Mouse (Mus musculus): ENCODE data around the gene Alpk1. TPM values are rescaled to one million over a fixed set of nuclear protein-coding genes. Genes with fewer than 3 reads are reported as not detected.

Gene Alpk1
- polyA plus RNA-seq, 1 experiment from 2014 or later: 0.80 TPM

DNA sequence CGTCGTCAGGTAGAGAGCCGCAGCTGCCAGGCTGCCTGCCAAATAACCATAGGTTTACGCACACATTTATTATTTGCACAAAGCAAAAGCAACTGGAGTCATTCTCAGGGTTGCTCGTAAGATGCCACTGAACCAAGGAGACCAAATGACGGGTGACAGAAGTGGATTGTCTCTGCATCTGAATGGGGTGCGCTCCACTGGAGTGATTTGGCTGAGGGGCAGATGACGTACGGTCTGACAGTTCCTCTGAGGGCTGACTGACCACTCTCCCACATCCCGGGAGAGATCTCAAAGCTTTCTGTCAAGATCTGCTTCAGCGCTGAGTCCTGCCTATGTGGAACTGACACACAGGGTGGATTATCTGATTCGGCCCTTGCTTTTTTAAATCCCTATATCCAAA lies 24.7 kb upstream of the Alpk1 start:
- ATAC-seq (ENCODE audit: low FRiP score, low read depth): no peak
- Histone ChIP-seq H3K4me3 (no peak overlapping the region), H3K36me3 (peaks cover 41% of the 10 kb centered on the region), H3K4me2 (replicated peaks) (no peak overlapping the region), H3K27me3 (no peaks in the 10 kb centered on the region), H3K9ac (no peak overlapping the region), H3K9me3 (no peaks in the 10 kb centered on the region), H3K4me1 (no peaks in the 10 kb centered on the region; the same call in 1 of the 2 replicates), H3K27ac (no peak overlapping the region)
- WGBS: 77% methylated on average over 12 of the region's 12 CpGs

DNA sequence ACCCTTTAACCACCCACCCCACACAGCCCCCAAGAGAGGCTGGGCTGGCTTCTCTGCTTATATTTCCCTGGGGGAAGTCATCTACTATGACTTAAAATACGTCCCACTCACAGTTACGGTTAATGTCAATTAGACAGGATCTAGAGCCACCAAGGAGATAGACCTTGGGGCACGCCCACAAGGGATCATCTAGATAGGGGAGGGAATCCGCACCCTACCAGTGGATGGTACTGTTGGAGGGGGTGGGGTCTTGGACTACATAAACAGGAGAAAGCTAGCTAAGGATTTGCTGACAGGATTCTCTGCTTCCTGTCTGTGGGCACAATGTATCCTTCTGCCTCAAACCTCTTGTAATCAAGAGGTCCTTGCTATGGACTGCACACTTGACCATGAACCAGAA lies 24.1 kb upstream of the Alpk1 start:
- Histone ChIP-seq H3K4me2 (replicated peaks) (no peak overlapping the region), H3K4me1 (no peaks in the 10 kb centered on the region; the same call in 1 of the 2 replicates), H3K27ac (no peak overlapping the region), H3K9ac (no peak overlapping the region), H3K9me3 (no peaks in the 10 kb centered on the region), H3K27me3 (no peaks in the 10 kb centered on the region), H3K4me3 (no peak overlapping the region), H3K36me3 (peaks cover 35% of the 10 kb centered on the region)
- ATAC-seq (ENCODE audit: low FRiP score, low read depth): no peak
- WGBS: 86% methylated on average over 4 of the region's 4 CpGs

GRCm38 (mm10) chr3:127802814-127803213 lies 22.5 kb upstream of the Alpk1 start:
- H3K9ac ChIP-seq: no peak overlapping the region
- no peak for ATAC-seq (ENCODE audit: low FRiP score, low read depth)
- no peak overlapping the region for H3K4me2 ChIP-seq (replicated peaks)
- no peak overlapping the region for H3K4me3 ChIP-seq
- no peaks in the 10 kb centered on the region for H3K9me3 ChIP-seq
- WGBS: 48% methylated on average over 8 of the region's 8 CpGs
- peaks cover 19% of the 10 kb centered on the region for H3K36me3 ChIP-seq
- H3K4me1 ChIP-seq: no peaks in the 10 kb centered on the region; the same call in 1 of the 2 replicates
- no peaks in the 10 kb centered on the region for H3K27me3 ChIP-seq
- H3K27ac ChIP-seq: no peak overlapping the region

DNA sequence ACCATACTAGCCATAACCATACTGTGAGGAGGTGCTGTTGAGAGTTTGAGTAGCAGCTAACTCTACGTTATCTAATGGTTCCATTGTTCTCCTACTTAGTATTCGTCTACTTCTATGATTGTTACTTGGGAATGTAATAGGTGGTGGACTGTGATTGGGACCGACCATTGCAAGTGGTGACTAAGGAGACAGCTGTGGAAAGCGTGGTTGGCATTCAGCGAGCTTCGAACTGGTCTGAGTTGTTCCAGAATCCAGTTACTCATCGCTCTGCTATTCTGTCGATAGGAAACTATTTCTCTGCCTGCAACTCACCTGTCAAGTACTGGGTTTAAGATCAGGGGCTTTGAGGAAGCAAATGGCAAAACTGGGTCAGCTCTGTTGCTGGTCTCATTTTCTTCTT lies 20.8 kb upstream of the Alpk1 start:
- Histone ChIP-seq H3K4me2 (replicated peaks) (no peak overlapping the region), H3K36me3 (peaks cover 9% of the 10 kb centered on the region), H3K9me3 (no peaks in the 10 kb centered on the region), H3K4me1 (no peaks in the 10 kb centered on the region; the same call in 1 of the 2 replicates), H3K4me3 (no peak overlapping the region), H3K9ac (no peak overlapping the region), H3K27ac (no peak overlapping the region), H3K27me3 (no peaks in the 10 kb centered on the region)
- WGBS: 93% methylated on average over 8 of the region's 8 CpGs
- ATAC-seq (ENCODE audit: low FRiP score, low read depth): no peak

GRCm38 (mm10) chr3:127796271-127796670 lies 15.9 kb upstream of the Alpk1 start:
- ATAC-seq (ENCODE audit: low FRiP score, low read depth): no peak
- 92% methylated on average over 7 of the region's 7 CpGs for WGBS
- Histone ChIP-seq H3K4me1 (peaks cover 1% of the 10 kb centered on the region), H3K27ac (no peak overlapping the region), H3K27me3 (peaks cover 7% of the 10 kb centered on the region), H3K9ac (no peak overlapping the region), H3K4me2 (replicated peaks) (no peak overlapping the region), H3K4me3 (no peak overlapping the region), H3K9me3 (no peaks in the 10 kb centered on the region), H3K36me3 (no peaks in the 10 kb centered on the region)

- Histone ChIP-seq H3K36me3 (no peaks in the 10 kb centered on the region), H3K4me3 (no peak overlapping the region), H3K9ac (no peak overlapping the region), H3K9me3 (no peaks in the 10 kb centered on the region), H3K27ac (no peak overlapping the region), H3K4me1 (peaks cover 6% of the 10 kb centered on the region), H3K4me2 (replicated peaks) (no peak overlapping the region), H3K27me3 (peaks cover 8% of the 10 kb centered on the region)
- 92% methylated on average over 3 of the region's 3 CpGs for WGBS
- no peak for ATAC-seq (ENCODE audit: low FRiP score, low read depth)
These were observed 15.4 kb upstream of the Alpk1 start for GRCm38 (mm10) chr3:127795762-127796161.

DNA sequence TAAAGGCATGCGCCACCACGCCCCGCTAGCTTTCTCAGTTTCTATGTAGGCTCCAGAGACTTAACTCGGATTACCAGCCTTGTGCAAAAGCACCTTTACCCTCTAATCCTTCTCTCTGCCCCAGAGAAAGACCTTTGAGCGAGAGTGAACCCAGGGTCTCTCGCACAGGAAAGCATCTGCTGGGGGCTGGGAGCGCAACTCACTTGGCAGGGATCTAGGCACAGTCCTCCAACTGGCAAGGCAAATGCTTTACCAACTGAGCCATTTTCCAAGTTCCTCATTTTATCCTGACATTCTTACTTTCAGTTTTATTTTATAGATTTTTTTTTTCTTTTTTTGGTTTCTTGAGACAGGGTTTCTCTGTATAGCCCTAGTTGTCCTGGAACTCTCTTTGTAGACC lies 12.7 kb upstream of the Alpk1 start:
- Histone ChIP-seq H3K9me3 (no peaks in the 10 kb centered on the region), H3K4me1 (peaks cover 16% of the 10 kb centered on the region), H3K27me3 (peaks cover 27% of the 10 kb centered on the region), H3K9ac (no peak overlapping the region), H3K4me2 (replicated peaks) (no peak overlapping the region), H3K4me3 (no peak overlapping the region), H3K36me3 (no peaks in the 10 kb centered on the region), H3K27ac (no peak overlapping the region)
- no peak for ATAC-seq (ENCODE audit: low FRiP score, low read depth)
- 81% methylated on average over 7 of the region's 7 CpGs for WGBS

DNA sequence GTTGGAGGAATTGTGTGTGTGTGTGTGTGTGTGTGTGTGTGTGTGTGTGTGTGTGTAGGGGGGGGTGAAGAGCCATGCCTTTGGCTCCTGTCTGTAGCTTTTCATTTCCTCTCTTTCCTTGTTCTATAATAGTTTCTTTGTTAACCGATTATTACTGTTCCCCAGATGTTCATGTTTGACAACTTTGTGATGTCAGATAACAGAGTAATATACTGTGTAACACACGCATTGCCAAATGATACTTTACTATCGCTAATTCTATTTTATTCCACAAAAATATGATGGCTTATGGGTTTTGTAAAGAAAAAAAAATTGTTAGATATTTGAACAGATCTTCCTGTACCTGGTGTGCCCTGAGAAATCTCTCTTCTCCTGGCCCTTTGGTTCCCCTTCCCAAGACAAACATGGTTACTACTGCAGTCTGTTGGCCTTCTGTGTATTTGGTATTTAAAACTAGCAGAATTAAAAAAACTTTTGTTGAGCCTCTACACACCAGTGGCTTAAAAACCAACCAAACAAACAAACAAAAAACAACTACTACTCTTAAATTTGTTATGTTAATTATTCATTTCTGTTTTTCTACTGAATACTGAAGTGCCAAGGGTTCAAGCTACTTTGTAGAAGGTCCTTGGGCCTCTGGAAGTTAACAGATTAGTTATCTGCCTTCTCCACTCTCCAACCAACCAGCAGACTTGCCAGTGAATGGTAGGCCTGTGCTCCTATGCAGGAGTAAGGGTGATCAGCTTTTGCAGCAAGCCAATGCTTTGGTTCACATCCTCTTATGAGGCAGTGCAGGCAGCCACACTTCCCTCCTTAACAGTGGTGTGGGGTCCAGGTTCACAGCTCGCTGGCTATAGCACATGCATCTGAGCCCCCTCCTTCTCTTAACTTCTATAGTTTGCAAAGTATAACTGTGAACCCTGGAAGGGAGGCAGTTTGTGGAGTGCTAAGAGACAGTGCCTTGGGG lies 11.6 kb upstream of the Alpk1 start:
- WGBS: 49% methylated on average over 4 of the region's 4 CpGs
- peak overlapping the region; percentile 98; the same call in 1 of the 2 replicates for H3K4me2 ChIP-seq (replicated peaks)

DNA sequence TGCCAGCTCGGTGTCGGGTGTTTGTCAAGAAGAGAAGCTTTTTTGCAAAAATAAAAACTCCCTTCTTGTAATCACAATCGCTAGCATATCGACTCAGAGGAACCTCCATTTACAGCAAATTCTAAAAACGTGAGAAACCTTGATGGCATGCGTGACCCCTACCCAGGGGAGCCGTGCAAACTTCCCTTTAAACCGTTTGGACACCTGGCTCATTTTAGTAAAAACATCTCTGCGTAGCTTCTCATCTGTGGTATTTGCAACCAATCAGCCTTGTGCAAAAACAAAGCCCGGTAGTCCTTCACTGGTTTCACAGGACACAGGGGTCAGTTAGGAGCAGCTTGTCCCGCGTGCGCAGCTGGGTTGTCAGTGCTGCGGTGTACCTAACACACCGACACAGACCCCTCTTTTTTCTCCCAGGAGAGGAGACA lies 10.7 kb upstream of the Alpk1 start:
- 3% methylated on average over 15 of the region's 15 CpGs for WGBS
- H3K27ac ChIP-seq: no peak overlapping the region
- H3K4me1 ChIP-seq: peaks cover 16% of the 10 kb centered on the region
- H3K9me3 ChIP-seq: no peaks in the 10 kb centered on the region
- peak overlapping the region; percentile 64 for H3K4me3 ChIP-seq
- H3K9ac ChIP-seq: 0 out of 2 replicates have a peak overlapping the region, but pooled peaks have one; percentile 70
- ATAC-seq (ENCODE audit: low FRiP score, low read depth): no peak
- H3K27me3 ChIP-seq: peaks cover 34% of the 10 kb centered on the region
- no peaks in the 10 kb centered on the region for H3K36me3 ChIP-seq
- H3K4me2 ChIP-seq (replicated peaks): peak overlapping the region; percentile 98

More for the DNA sequence above, 11.6 kb upstream of the Alpk1 start:
- Histone ChIP-seq H3K36me3 (no peaks in the 10 kb centered on the region), H3K4me1 (peaks cover 16% of the 10 kb centered on the region), H3K9me3 (no peaks in the 10 kb centered on the region), H3K27ac (no peak overlapping the region), H3K9ac (no peak overlapping the region), H3K4me3 (peak overlapping the region; percentile 64; the same call in 1 of the 2 replicates), H3K27me3 (peaks cover 32% of the 10 kb centered on the region)
- no peak for ATAC-seq (ENCODE audit: low FRiP score, low read depth)

DNA sequence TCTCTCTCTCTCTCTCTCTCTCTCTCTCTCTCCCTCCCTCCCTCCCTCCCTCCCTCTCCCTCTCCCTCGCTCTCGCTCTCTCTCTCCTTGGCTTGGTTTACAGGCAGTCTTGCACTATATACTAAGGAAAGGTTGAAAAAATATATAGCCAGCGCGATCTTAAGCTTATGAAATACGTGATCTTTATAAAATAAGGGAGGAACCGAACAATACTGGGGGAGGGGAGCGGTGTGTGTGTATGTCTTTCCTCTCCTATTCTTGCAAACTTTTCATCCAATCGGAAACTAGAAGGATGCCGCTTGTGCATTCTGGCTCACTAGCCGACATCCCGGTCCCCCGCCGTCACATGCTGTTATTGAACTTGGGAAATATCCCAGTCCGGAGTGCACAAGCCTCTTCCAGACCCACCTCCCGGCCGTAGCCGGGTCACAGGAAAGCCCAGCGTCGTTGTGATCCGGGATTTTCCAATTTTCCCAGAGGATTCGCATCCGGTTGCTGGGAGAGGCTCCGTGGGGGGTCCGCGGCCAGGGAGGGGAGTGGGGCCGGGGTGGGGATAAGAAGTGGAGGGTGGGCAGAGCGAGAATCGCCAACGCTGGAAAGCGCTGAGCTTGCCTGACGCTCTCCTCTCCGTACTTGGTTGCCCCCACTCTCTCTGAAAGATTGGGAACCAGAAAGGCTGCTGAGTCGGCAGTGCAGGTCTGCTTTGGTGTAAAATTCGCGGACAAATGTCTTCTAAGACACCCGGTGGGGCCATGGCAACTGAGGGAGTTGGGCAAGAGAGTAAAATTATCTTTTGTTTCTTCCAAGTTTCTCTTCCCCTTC lies 10.1 kb upstream of the Alpk1 start:
- peak overlapping the region; percentile 98 for H3K4me2 ChIP-seq (replicated peaks)
- H3K4me3 ChIP-seq: peak overlapping the region; percentile 64
- peak overlapping the region; percentile 70 for H3K9ac ChIP-seq
- H3K27ac ChIP-seq: no peak overlapping the region
- H3K36me3 ChIP-seq: no peaks in the 10 kb centered on the region
- ATAC-seq (ENCODE audit: low FRiP score, low read depth): peak; percentile 49; the same call in 1 of the 2 replicates
- H3K9me3 ChIP-seq: no peaks in the 10 kb centered on the region
- H3K4me1 ChIP-seq: peaks cover 16% of the 10 kb centered on the region
- peaks cover 34% of the 10 kb centered on the region for H3K27me3 ChIP-seq
- WGBS: 1% methylated on average over 35 of the region's 36 CpGs

DNA sequence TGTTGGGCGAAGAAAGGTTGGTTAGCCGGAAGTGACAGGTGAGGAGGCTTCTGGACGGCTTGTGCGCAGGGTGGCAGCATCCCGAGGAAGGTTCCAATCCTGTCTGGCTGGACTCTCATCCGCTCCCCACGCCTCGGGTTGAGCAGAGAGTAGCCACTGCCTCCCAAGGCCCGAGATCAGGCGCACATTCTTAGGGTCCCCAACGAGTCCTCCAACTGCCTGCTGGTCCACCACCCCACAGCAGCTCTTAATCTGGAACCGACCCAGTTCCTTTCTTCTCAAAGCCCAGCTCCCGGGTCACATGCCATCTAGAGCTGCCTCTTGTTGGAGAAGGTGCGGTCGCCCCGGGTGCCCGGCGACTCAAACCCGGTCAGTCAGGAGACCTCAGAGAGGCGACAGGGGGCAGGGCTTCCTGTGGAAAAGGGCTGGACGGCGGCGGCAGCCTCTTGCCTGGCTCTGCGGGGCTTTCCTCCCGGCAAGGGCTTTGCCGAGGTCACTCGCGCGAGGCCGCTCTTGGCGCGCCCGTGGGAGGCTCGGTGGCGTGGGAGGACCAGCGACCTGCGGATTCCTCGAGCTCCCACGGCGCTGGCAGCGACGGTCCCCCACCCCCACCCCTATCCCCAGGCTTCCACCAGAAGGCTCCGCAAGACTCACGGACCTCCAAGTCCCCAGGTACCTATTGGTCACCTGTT lies 9.3 kb upstream of the Alpk1 start, which contains the start of gene Tifa:
Gene Tifa, plus strand, starts transcription at position 306 of the 692 bp plus-strand sequence.
- under 1% methylated on average over 44 of the region's 44 CpGs for WGBS
- Histone ChIP-seq H3K4me1 (peaks cover 16% of the 10 kb centered on the region), H3K27me3 (peaks cover 34% of the 10 kb centered on the region), H3K36me3 (no peaks in the 10 kb centered on the region), H3K9ac (peak within 1 kb of the TSS; percentile 70), H3K9me3 (no peaks in the 10 kb centered on the region), H3K4me2 (replicated peaks) (peak within 1 kb of the TSS; percentile 98), H3K27ac (no peak within 1 kb of the TSS), H3K4me3 (peak within 1 kb of the TSS; percentile 64)
- ATAC-seq (ENCODE audit: low FRiP score, low read depth): peak; percentile 51
